Mouse (Mus musculus): ENCODE results near the gene Islr. TPM values are rescaled to one million over a fixed set of nuclear protein-coding genes. Genes with fewer than 3 reads are reported as not detected.

Gene Islr
- polyA plus RNA-seq, 1 experiment from 2014 or later = 4.6 TPM

DNA sequence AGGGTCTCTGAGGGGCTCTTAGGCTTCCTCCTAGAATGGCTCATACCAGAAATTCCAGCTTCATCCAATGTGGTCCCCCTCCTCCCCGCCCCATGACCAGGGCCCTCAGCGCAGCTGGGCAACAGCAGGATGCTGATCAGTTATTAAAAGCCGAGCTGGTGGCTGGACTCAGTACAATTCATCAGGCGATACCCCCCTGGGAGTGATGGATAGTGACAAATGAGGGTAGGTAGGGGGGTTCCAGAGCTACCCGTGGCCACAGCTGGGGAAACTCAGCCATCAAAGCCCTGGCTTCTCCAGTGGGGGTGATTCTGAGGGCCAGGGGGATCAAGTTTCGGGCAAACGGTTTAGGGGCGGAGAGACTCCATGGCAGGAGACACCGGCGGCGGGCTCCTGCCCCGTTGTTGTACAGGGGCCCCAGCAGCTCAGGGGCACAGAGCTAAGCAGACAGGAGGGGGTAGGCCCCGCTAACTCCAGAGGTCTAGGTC, 75.1 kb downstream of the Islr start:
- Histone ChIP-seq H3K9me3 (no peaks in the 10 kb centered on the region), H3K4me1 (peaks cover 96% of the 10 kb centered on the region), H3K27ac (peak overlapping the region; percentile 90), H3K4me3 (peak overlapping the region; percentile 40), H3K27me3 (ENCODE audit: poor library complexity, severe bottlenecking) (peaks cover 52% of the 10 kb centered on the region), H3K36me3 (replicated peaks) (no peaks in the 10 kb centered on the region)
- peak; percentile 61 for DNase-seq (ENCODE audit: extremely low spot score, low spot score)
- WGBS = 3% methylated on average over 13 of the region's 13 CpGs

DNA sequence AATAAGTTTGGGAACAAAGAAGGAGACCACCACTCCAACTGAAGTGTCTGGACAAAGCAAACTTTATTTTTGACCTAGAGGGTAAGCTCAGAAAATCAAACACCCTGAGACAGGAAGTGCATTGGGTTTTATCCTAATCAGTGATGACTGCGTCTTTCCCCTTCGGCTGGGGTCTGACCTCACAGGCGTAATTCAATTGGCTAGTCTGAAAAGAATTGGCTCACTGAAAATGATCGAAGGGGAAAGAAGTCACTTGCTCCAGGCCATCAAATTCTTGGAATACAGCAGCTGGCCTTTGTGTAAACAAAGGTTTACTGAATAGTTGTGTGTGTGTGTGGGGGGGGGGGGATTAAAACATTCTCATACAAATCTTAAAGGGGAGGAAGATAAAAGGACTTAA, 78.3 kb downstream of the Islr start:
- Histone ChIP-seq H3K4me3 (no peak overlapping the region), H3K27me3 (ENCODE audit: poor library complexity, severe bottlenecking) (peaks cover 36% of the 10 kb centered on the region), H3K9me3 (no peaks in the 10 kb centered on the region), H3K4me1 (peaks cover 83% of the 10 kb centered on the region), H3K36me3 (replicated peaks) (no peaks in the 10 kb centered on the region), H3K27ac (peak overlapping the region; percentile 76; the same call in 1 of the 2 replicates)
- no peak for DNase-seq (ENCODE audit: extremely low spot score, low spot score)
- 28% methylated on average over 4 of the region's 4 CpGs for WGBS

DNA sequence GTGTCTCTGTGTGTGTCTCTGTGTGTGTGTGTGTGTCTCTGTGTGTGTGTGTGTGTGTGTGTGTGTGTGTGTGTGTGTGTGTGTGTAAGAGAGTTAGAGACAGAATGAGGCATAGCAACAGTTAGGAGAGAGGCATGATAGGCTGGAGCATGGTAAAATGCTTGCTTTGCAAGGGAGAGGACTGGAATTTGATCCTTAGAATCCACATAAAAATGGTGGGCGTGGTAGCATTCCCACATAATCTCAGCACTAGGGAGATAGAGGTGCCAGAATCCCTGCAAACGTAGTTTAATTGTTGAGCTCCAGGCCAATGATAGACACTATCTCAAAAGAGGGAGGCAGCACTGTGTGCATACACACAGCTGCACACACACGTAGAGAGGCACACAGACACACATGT, 79.0 kb downstream of the Islr start:
- H3K36me3 ChIP-seq (replicated peaks) = no peaks in the 10 kb centered on the region
- H3K27me3 ChIP-seq (ENCODE audit: poor library complexity, severe bottlenecking) = peaks cover 29% of the 10 kb centered on the region
- WGBS = 54% methylated on average over 3 of the region's 3 CpGs
- H3K4me3 ChIP-seq = no peak overlapping the region
- DNase-seq (ENCODE audit: extremely low spot score, low spot score) = no peak
- H3K9me3 ChIP-seq = no peaks in the 10 kb centered on the region
- H3K27ac ChIP-seq = peak overlapping the region; percentile 76
- peaks cover 80% of the 10 kb centered on the region for H3K4me1 ChIP-seq

DNA sequence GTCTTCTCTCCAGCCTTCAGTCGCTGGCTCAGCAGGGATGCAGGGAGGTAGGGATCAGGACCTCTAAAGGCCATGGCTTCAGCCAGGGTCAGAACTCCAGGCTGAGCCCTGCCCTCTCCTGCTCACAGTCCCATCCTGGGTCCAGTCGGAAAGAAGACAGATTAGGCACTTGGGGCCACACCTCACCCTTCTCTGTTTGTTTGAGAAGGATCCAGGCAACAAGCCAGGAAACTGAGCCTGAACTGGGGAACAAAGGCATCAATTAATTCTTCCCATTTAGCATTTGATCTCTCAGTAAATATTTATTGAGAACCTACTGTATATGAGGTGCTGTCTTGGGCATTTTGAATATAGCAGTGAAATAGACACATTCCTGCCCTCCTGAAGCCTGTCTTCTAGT, 85.4 kb downstream of the Islr start, which contains the start of gene Ccdc33:
Ccdc33 (minus strand) TSS at position 153 of the 400 bp plus-strand sequence.
- Histone ChIP-seq H3K4me1 (peaks cover 67% of the 10 kb centered on the region), H3K4me3 (no peak within 1 kb of the TSS), H3K36me3 (replicated peaks) (no peaks in the 10 kb centered on the region), H3K9me3 (no peaks in the 10 kb centered on the region), H3K27ac (peak within 1 kb of the TSS; percentile 92), H3K27me3 (ENCODE audit: poor library complexity, severe bottlenecking) (peaks cover 59% of the 10 kb centered on the region)
- DNase-seq (ENCODE audit: extremely low spot score, low spot score) = no peak
- WGBS = 34% methylated on average over 2 of the region's 2 CpGs

DNA sequence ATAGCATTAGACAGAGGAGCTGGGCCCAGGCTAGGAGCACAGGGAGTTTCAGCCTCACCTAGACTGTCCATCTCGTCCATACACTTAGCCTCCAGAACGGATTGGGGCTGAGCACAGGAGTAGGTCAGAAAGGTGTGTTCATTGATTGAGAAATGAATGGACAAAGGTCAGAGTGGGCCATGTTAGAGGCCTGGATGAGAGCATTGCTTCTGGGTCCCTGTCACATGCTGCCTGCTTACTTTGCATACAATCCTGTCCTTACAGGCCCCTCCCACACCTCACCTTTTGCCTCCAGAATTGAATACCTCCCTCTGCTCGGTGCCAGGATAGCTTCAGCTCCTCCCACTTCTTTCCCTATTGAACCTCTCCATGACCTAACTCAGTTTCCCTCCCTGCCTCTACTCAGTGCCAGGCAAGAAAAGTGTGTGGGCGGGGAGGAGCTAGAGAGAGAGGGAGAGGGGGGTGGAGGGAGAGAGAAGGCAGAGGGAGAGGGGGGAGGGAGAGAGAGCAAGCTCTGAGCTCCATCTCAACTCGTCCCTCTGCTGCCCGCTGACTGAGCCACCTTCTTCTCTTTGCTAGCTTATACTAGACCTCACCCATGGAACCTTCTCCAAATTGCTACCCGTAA, 88.0 kb downstream of the Islr start:
- no peak for DNase-seq (ENCODE audit: extremely low spot score, low spot score)
- Histone ChIP-seq H3K4me1 (peaks cover 76% of the 10 kb centered on the region), H3K4me3 (no peak overlapping the region), H3K27ac (peak overlapping the region; percentile 92), H3K36me3 (replicated peaks) (no peaks in the 10 kb centered on the region), H3K27me3 (ENCODE audit: poor library complexity, severe bottlenecking) (peaks cover 68% of the 10 kb centered on the region), H3K9me3 (no peaks in the 10 kb centered on the region)
- WGBS = 28% methylated on average over 7 of the region's 7 CpGs

DNA sequence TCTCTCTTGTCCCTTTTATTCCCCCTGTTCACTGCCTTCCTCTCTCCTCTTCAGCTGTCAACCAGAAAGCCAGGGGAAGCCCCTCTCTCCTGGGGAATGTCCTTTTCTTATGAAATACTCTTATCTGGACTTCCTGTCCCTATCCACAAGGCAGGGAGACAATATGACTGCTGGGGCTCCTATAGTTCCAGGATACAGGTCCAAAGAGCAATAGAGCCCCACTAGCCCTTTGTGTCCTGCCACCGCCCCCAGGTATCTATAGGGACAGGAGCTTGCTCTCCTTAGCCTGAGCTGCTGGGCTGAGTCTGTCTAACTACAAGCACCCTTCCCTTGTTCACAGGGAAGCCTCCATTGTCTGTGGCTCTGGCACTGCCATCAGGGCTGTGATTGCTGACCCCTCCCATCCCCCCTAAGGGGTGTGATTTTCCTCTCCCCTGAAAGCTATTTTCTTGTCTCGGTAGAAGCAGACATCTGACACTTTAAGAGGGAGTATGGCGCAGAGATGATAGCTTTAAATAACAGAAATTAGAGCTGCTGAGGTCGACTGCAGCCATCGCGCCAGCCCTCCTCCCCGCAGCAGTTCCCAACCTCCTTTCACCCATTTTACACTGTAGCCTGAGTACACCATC, 88.7 kb downstream of the Islr start:
- H3K9me3 ChIP-seq = no peaks in the 10 kb centered on the region
- no peak for DNase-seq (ENCODE audit: extremely low spot score, low spot score)
- H3K27me3 ChIP-seq (ENCODE audit: poor library complexity, severe bottlenecking) = peaks cover 74% of the 10 kb centered on the region
- WGBS = 30% methylated on average over 7 of the region's 7 CpGs
- peaks cover 81% of the 10 kb centered on the region for H3K4me1 ChIP-seq
- peak overlapping the region; percentile 92 for H3K27ac ChIP-seq
- no peaks in the 10 kb centered on the region for H3K36me3 ChIP-seq (replicated peaks)
- H3K4me3 ChIP-seq = no peak overlapping the region

DNA sequence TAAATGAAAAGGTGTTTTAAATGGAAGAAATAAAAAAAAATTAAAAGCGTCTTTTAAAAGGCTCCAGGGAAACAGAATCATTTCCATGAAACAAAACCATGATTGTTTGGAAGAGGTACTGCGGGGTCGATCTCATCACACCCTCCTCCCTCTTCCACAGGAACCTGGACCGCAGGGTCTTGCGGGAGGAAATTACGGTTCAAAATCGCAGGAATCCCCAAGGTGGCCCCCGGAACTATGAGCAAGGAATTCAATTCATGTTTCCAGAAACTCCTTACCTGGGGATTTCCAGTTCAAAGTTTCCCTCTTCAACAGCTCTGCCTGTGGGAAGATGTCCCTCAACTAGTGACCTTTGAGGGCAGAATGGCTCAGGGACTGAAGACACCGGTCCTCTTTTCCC, 90.1 kb downstream of the Islr start:
- peaks cover 82% of the 10 kb centered on the region for H3K4me1 ChIP-seq
- no peak for DNase-seq (ENCODE audit: extremely low spot score, low spot score)
- no peaks in the 10 kb centered on the region for H3K9me3 ChIP-seq
- H3K36me3 ChIP-seq (replicated peaks) = no peaks in the 10 kb centered on the region
- 2% methylated on average over 9 of the region's 9 CpGs for WGBS
- peaks cover 88% of the 10 kb centered on the region for H3K27me3 ChIP-seq (ENCODE audit: poor library complexity, severe bottlenecking)
- H3K27ac ChIP-seq = peak overlapping the region; percentile 92
- H3K4me3 ChIP-seq = peak overlapping the region; percentile 47

DNA sequence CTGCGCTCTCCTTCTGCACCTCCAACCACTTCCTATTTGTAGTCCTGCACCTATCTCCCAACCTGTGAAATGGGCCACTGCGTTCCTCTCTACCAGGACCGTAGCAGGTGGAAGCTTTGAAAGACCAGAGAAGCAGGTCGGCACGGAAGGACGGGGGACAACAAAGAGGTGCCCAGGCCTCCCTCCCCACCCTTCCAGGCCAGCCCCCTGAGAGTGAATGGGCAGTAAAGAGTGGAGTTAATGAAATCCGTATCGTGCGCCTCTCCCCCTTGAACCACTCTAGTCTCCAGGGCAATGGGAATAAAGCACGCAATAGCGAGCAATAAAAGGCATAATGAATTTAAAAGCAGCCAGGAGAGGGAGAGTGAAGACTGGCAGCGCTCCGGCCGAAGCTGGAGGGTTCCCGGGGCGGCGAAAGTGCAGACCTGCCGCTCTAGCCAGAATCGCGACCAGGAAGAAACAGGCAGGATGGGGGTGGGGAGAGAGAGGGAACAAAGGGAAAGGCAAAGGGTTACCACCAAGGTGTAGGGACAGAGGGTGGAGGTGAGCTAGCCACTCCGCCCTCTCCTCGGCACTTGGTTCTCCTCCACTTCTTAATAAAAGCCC, 90.7 kb downstream of the Islr start:
- Histone ChIP-seq H3K4me1 (peaks cover 78% of the 10 kb centered on the region), H3K9me3 (no peaks in the 10 kb centered on the region), H3K36me3 (replicated peaks) (no peaks in the 10 kb centered on the region), H3K27ac (peak overlapping the region; percentile 92), H3K27me3 (ENCODE audit: poor library complexity, severe bottlenecking) (peaks cover 85% of the 10 kb centered on the region), H3K4me3 (peak overlapping the region; percentile 47)
- peak; percentile 70 for DNase-seq (ENCODE audit: extremely low spot score, low spot score)
- under 1% methylated on average over 22 of the region's 22 CpGs for WGBS

DNA sequence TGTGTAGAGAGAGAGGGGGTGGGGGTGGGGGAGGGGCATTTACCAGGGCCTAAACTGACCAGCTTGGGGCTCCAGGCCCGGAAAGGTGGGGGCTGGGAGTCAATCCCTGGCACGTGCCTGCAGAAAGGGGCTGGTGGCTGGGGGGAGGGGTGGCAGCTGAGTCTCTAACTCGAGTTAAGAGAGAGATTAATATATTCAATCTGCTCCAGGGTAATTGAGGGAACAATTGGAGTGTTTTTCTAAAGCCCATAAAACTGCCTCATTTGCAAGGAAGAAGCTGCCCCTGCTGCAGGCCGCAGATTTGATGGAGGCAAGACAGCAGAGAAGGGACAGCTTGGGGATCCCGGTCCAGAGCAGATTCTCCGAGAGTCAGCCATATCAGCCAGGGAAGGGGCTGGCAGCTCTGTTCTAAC, 91.2 kb downstream of the Islr start:
- H3K4me3 ChIP-seq = peak overlapping the region; percentile 47

DNA sequence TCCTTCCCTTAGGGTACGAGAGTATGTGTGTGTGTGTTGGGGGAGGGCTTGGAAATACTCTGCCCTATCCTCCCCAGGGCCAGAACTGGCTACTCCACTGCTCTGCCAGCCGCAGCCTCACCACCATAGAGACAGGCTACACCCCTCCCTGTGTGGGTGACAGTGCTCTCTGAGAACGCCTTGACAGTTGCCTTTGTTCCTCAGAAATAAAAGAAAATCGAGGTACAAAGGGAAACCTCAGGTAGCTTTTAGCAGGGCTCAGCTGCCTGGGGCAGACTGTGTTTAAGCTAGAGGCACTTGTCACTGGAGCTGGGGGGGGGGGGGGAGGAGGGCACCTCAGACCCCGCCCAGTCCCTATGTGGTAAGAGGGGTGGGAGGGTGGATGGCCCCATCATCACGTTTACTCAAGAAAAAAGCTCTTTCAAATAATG, 91.8 kb downstream of the Islr start:
- under 1% methylated on average over 6 of the region's 6 CpGs for WGBS
- H3K4me1 ChIP-seq = peaks cover 80% of the 10 kb centered on the region

More for the DNA sequence above, 91.2 kb downstream of the Islr start:
- peaks cover 76% of the 10 kb centered on the region for H3K4me1 ChIP-seq
- no peaks in the 10 kb centered on the region for H3K36me3 ChIP-seq (replicated peaks)
- WGBS = 1% methylated on average over 6 of the region's 6 CpGs
- DNase-seq (ENCODE audit: extremely low spot score, low spot score) = peak; percentile 85
- peak overlapping the region; percentile 92 for H3K27ac ChIP-seq
- H3K9me3 ChIP-seq = no peaks in the 10 kb centered on the region
- peaks cover 80% of the 10 kb centered on the region for H3K27me3 ChIP-seq (ENCODE audit: poor library complexity, severe bottlenecking)

DNA sequence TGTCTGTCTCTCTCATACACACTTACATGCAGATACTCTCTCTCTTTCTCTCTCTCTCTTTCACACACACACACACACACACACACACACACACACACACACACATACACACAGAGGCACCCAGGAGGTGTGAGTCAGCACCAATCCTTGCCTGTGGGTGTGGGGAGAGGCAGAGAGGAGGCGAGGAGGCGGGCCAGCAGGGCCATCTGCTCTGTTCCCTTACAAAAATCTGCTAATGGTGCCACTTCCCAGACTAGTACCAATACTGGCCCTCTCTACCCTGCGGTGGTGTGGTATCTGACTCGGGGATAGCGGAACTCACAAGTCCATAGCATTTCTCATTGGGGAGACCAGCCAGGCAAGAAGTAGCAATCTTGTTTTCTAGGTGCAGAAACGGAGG, 92.7 kb downstream of the Islr start:
- 65% methylated on average over 6 of the region's 6 CpGs for WGBS
- H3K4me3 ChIP-seq = no peak overlapping the region
- no peaks in the 10 kb centered on the region for H3K9me3 ChIP-seq
- H3K27ac ChIP-seq = peak overlapping the region; percentile 92
- DNase-seq (ENCODE audit: extremely low spot score, low spot score) = no peak
- H3K4me1 ChIP-seq = peaks cover 77% of the 10 kb centered on the region
- no peaks in the 10 kb centered on the region for H3K36me3 ChIP-seq (replicated peaks)
- peaks cover 75% of the 10 kb centered on the region for H3K27me3 ChIP-seq (ENCODE audit: poor library complexity, severe bottlenecking)

More for the DNA sequence above, 91.8 kb downstream of the Islr start:
- Histone ChIP-seq H3K4me3 (peak overlapping the region; percentile 47), H3K9me3 (no peaks in the 10 kb centered on the region), H3K36me3 (replicated peaks) (no peaks in the 10 kb centered on the region), H3K27me3 (ENCODE audit: poor library complexity, severe bottlenecking) (peaks cover 76% of the 10 kb centered on the region), H3K27ac (peak overlapping the region; percentile 92)
- no peak for DNase-seq (ENCODE audit: extremely low spot score, low spot score)

DNA sequence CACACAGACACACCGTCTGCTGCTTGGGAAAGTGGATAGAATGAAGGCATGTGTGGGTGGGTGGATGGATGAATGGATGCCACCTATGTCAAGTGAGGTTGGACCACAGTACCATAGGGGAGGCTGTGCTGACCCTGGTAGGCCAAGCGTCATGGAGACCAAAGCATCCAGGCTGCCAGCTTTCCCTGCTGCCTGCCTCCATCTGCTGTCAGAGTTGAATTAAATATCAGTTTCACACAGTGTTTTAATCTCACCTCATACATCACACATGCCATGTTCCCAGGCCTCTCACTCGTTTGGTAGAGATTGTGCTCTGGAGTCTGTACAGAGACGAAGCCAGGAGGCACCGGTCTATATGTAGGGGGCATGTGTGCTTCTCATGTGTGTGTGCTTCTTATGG, 93.3 kb downstream of the Islr start:
- Histone ChIP-seq H3K4me1 (peaks cover 77% of the 10 kb centered on the region), H3K27ac (peak overlapping the region; percentile 92), H3K36me3 (replicated peaks) (no peaks in the 10 kb centered on the region), H3K27me3 (ENCODE audit: poor library complexity, severe bottlenecking) (peaks cover 75% of the 10 kb centered on the region), H3K9me3 (no peaks in the 10 kb centered on the region), H3K4me3 (no peak overlapping the region)
- WGBS = 91% methylated on average over 5 of the region's 5 CpGs
- no peak for DNase-seq (ENCODE audit: extremely low spot score, low spot score)

DNA sequence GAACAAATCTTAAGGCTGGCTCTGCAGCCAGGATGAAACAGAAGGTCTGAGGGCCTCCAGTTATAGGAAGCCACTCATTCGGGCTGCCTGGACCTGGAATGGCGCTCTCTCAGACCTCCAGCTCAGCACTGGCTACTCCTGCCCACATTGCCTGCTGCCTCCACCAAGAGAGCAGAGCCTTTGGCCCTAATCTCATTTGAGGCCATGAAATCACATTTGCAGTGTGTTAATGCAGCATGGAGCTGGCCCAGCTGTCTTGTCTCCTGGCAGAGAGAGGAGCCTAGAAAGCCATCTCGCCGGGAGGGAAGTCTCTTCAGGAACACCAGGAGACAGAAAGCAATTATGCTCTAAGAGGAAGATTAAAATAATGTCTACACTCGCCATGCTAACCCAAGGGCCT, 96.6 kb downstream of the Islr start:
- H3K9me3 ChIP-seq = no peaks in the 10 kb centered on the region
- no peak overlapping the region for H3K4me3 ChIP-seq
- 66% methylated on average over 5 of the region's 5 CpGs for whole genome bisulfite sequencing
- H3K4me1 ChIP-seq = peaks cover 71% of the 10 kb centered on the region
- no peaks in the 10 kb centered on the region for H3K36me3 ChIP-seq (replicated peaks)
- DNase-seq (ENCODE audit: extremely low spot score, low spot score) = no peak
- peak overlapping the region; percentile 44; the same call in 1 of the 2 replicates for H3K27ac ChIP-seq
- H3K27me3 ChIP-seq (ENCODE audit: poor library complexity, severe bottlenecking) = peaks cover 51% of the 10 kb centered on the region

Measured in forebrain, embryonic 10.5 days (tissue).